ENCODE assay signal across 8 mouse cellular contexts in the genomic region with DNA sequence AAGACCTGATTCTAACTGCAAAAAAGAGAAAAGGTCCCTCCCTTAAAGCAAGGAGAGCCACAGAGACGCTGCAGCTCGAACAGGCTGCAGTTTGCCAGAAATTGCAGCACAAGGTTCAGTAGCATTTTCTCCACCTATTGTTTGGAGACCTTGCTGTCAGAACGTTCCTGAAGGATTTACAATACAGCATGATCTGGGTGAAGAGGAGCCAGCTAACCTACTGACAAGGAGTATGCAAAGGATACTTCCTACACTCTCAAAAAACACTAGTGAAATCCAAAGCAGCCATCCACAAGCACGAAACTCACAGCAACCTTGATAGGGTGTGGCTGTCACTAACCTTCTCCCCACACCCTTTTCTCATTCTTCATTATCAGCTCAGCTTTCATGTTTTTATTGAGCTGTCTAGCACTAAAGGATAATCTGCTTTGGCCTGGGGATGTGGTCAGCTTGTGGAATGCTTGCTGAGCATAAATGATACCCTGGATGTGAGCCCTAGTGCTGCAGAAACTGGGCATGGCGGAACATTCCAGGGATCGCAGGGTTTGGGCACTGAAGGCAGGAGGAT.
DNase-seq lines count a peak whose midpoint lies in the region; ATAC-seq and TF ChIP-seq lines count a peak whose summit lies in the region.

No protein-coding gene starts in this region.

- ATAC-seq in heart, embryonic 13.5 days (ENCODE audit: extremely low read depth, insufficient number of reproducible peaks, low FRiP score, low TSS enrichment) = no peak

- intact Hi-C loops in heart, adult 2 months (cut with DNase I) = loop anchor here (2.0 kb wide), 1 partner anchor 15 kb away; no protein-coding TSS in a partner anchor

- peaks cover 27% of the 10 kb centered on the region for H3K36me3 ChIP-seq in heart, adult 2 months (ENCODE audit: control insufficient read depth, insufficient read depth, low read length)
- H3K36me3 ChIP-seq in heart, embryonic 13.5 days = no peaks in the 10 kb centered on the region
- no peaks in the 10 kb centered on the region for H3K36me3 ChIP-seq in macrophage (ENCODE audit: inconsistent target)

- TF ChIP-seq CTCF in heart, adult 2 months (IDR thresholded peaks at IDR 0.05) = no peak
- TF ChIP-seq CTCF in bone marrow macrophage, adult 2 months (IDR thresholded peaks at IDR 0.05; ENCODE audit: low read depth, low read length) = no peak

- H3K9me3 ChIP-seq in heart, embryonic 13.5 days = no peaks in the 10 kb centered on the region

- no peaks in the 10 kb centered on the region for H3K27me3 ChIP-seq in heart, adult 2 months (ENCODE audit: control insufficient read depth, insufficient read depth, low read length)
- H3K27me3 ChIP-seq in heart, embryonic 13.5 days (replicated peaks) = no peaks in the 10 kb centered on the region

- no peak; the same call in 1 of the 2 replicates for TF ChIP-seq POLR2A in heart, adult 2 months (IDR thresholded peaks at IDR 0.05; ENCODE audit: insufficient read depth, low read depth, low read length)
- no peak for TF ChIP-seq POLR2A in bone marrow macrophage, adult 2 months (IDR thresholded peaks at IDR 0.05; ENCODE audit: borderline replicate concordance, low read depth, low read length)

- H3K9ac ChIP-seq in heart, adult 2 months (ENCODE audit: low read depth, low read length) = peak overlapping the region; percentile 79
- peak overlapping the region; percentile 69 for H3K9ac ChIP-seq in heart, embryonic 13.5 days

- peak overlapping the region; percentile 65 for H3K4me2 ChIP-seq in heart, embryonic 13.5 days

- DNase-seq in heart, adult 2 months = peak in 1 of 2 experiments; percentile 41
- DNase-seq in heart, adult 9 months (ENCODE audit: low spot score in 2 of 2) = no peak
- no peak for DNase-seq in urinary bladder, postnatal 25 days (ENCODE audit: low spot score)
- DNase-seq in right cerebral cortex, postnatal 14 days = no peak
- DNase-seq in urinary bladder, adult 2 months (ENCODE audit: low spot score) = no peak

- H3K79me2 ChIP-seq in heart, adult 2 months (replicated peaks; ENCODE audit: control insufficient read depth, insufficient read depth, low read length) = peaks cover 4% of the 10 kb centered on the region; the same call in 1 of the 2 replicates
- H3K79me2 ChIP-seq in macrophage (ENCODE audit: inconsistent target) = peaks cover 68% of the 10 kb centered on the region; the same call in 1 of the 2 replicates

- peaks cover 19% of the 10 kb centered on the region for H3K4me1 ChIP-seq in heart, adult 2 months (ENCODE audit: control insufficient read depth, insufficient read depth, low read length)
- peaks cover 25% of the 10 kb centered on the region for H3K4me1 ChIP-seq in bone marrow macrophage, adult 2 months (ENCODE audit: control insufficient read depth, insufficient read depth, low read length)
- peaks cover 46% of the 10 kb centered on the region for H3K4me1 ChIP-seq in heart, embryonic 13.5 days

- whole genome bisulfite sequencing in heart, adult 2 months = 7% methylated on average over 6 of the region's 6 CpGs
- 10% methylated on average over 6 of the region's 6 CpGs for WGBS in heart, embryonic 13.5 days
- 35% methylated on average over 6 of the region's 6 CpGs for WGBS in macrophage (ENCODE audit: missing documents)

- TF ChIP-seq EP300 in heart, adult 2 months (IDR thresholded peaks at IDR 0.05; ENCODE audit: insufficient read depth, low read depth, low read length) = no peak

- H3K4me3 ChIP-seq in heart, adult 2 months = peak overlapping the region; percentile 33; the same call in 1 of the 2 replicates
- H3K4me3 ChIP-seq in bone marrow macrophage, adult 2 months (ENCODE audit: insufficient read depth, low read length) = peak overlapping the region; percentile 59
- peak overlapping the region; percentile 33 for H3K4me3 ChIP-seq in heart, embryonic 13.5 days
- H3K4me3 ChIP-seq in macrophage (ENCODE audit: inconsistent target) = peak overlapping the region; percentile 25

- peak overlapping the region; percentile 85 for H3K27ac ChIP-seq in heart, adult 2 months
- peak overlapping the region; percentile 93 for H3K27ac ChIP-seq in bone marrow macrophage, adult 2 months (ENCODE audit: insufficient read depth, low read depth, low read length)
- peak overlapping the region; percentile 95 for H3K27ac ChIP-seq in heart, embryonic 13.5 days (replicated peaks)
- peak overlapping the region; percentile 97 for H3K27ac ChIP-seq in macrophage
